Mouse (Mus musculus): Measurements from ENCODE around the gene Sult4a1.

The Sult4a1 gene

GRCm38 (mm10) chr15:84096051-84096450 lies 9.5 kb downstream of the Sult4a1 start:
- DNase-seq (ENCODE audit: low read depth): no peak

- DNase-seq (ENCODE audit: low read depth): no peak
Measured at GRCm38 (mm10) chr15:84094921-84095320, 10.6 kb downstream of the Sult4a1 start.

GRCm38 (mm10) chr15:84086775-84087174 lies 18.8 kb downstream of the Sult4a1 start:
- no peak for DNase-seq (ENCODE audit: low read depth)

- DNase-seq (ENCODE audit: low read depth): peak; percentile 9
Measured at GRCm38 (mm10) chr15:84086364-84086763, 19.2 kb downstream of the Sult4a1 start.

GRCm38 (mm10) chr15:84080069-84080468 lies 25.5 kb downstream of the Sult4a1 start:
- no peak for DNase-seq (ENCODE audit: low read depth)

GRCm38 (mm10) chr15:84079519-84079918 lies 26.0 kb downstream of the Sult4a1 start:
- DNase-seq (ENCODE audit: low read depth): no peak

- DNase-seq (ENCODE audit: low read depth): peak; percentile 14
Measured at GRCm38 (mm10) chr15:84078667-84079066, 26.9 kb downstream of the Sult4a1 start.

GRCm38 (mm10) chr15:84077151-84077550 lies 28.4 kb downstream of the Sult4a1 start:
- DNase-seq (ENCODE audit: low read depth): no peak

- DNase-seq (ENCODE audit: low read depth): no peak
Measured at GRCm38 (mm10) chr15:84074705-84075185, 30.8 kb downstream of the Sult4a1 start.

GRCm38 (mm10) chr15:84073911-84074704 lies 31.4 kb downstream of the Sult4a1 start:
- DNase-seq (ENCODE audit: low read depth): peak; percentile 37

- DNase-seq (ENCODE audit: low read depth): no peak
Measured at GRCm38 (mm10) chr15:84073058-84073457, 32.5 kb downstream of the Sult4a1 start.

GRCm38 (mm10) chr15:84072226-84072625 lies 33.3 kb downstream of the Sult4a1 start:
- peak; percentile 64 for DNase-seq (ENCODE audit: low read depth)

- DNase-seq (ENCODE audit: low read depth): no peak
Measured at GRCm38 (mm10) chr15:84070116-84070676, 35.4 kb downstream of the Sult4a1 start.

- no peak for DNase-seq (ENCODE audit: low read depth)
Measured at GRCm38 (mm10) chr15:84069455-84070050, 36.0 kb downstream of the Sult4a1 start.

- DNase-seq (ENCODE audit: low read depth): no peak
Measured at GRCm38 (mm10) chr15:84065701-84066100, 39.9 kb downstream of the Sult4a1 start.

- DNase-seq (ENCODE audit: low read depth): no peak
Measured at GRCm38 (mm10) chr15:84065140-84065539, 40.4 kb downstream of the Sult4a1 start, which contains the start of gene Efcab6. Efcab6 (minus strand) TSS chr15:84065379.

- DNase-seq (ENCODE audit: low read depth): no peak
Measured at GRCm38 (mm10) chr15:84058841-84059240, 46.7 kb downstream of the Sult4a1 start.

GRCm38 (mm10) chr15:84056083-84056482 lies 49.5 kb downstream of the Sult4a1 start:
- DNase-seq (ENCODE audit: low read depth): no peak

- peak; percentile 52 for DNase-seq (ENCODE audit: low read depth)
Measured at GRCm38 (mm10) chr15:84053859-84054258, 51.7 kb downstream of the Sult4a1 start.

- no peak for DNase-seq (ENCODE audit: low read depth)
Measured at GRCm38 (mm10) chr15:84053240-84053639, 52.3 kb downstream of the Sult4a1 start.

GRCm38 (mm10) chr15:84052390-84052789 lies 53.2 kb downstream of the Sult4a1 start:
- DNase-seq (ENCODE audit: low read depth): no peak

GRCm38 (mm10) chr15:84049570-84049969 lies 56.0 kb downstream of the Sult4a1 start:
- no peak for DNase-seq (ENCODE audit: low read depth)

- no peak for DNase-seq (ENCODE audit: low read depth)
Measured at GRCm38 (mm10) chr15:84045562-84045961, 60.0 kb downstream of the Sult4a1 start.

Data from 416B (cell line).